Mouse (Mus musculus): ENCODE data around the gene Atp6v1a.
A peak's percentile ranks its signal among the peaks of the same experiment; 100 is the strongest.

The Atp6v1a gene

DNA sequence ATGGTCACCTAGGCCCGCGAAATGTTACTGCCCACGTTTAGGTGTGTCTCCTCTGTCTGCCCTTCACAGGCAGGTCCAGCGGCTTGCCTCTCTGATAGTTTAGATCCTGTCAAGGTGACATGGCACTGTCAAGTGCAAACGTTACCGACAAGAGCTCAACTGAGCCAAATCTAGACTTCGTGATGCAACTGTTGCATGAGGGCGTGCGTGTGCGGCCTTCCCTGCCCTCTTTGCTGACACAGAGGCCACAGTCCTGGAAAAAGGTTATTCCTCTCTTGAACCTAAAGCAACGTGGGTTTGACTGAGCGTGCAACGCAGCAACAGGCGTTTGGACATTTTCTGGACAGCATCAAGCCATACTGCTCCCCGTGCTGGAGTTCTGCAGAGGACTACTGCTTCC, 78.2 kb downstream of the Atp6v1a start:
- no peak for DNase-seq (ENCODE audit: low spot score in 2 of 2)

- no peak for DNase-seq (ENCODE audit: low spot score in 2 of 2)
Observed at GRCm38 (mm10) chr16:44060604-44061286, 78.8 kb downstream of the Atp6v1a start.

DNA sequence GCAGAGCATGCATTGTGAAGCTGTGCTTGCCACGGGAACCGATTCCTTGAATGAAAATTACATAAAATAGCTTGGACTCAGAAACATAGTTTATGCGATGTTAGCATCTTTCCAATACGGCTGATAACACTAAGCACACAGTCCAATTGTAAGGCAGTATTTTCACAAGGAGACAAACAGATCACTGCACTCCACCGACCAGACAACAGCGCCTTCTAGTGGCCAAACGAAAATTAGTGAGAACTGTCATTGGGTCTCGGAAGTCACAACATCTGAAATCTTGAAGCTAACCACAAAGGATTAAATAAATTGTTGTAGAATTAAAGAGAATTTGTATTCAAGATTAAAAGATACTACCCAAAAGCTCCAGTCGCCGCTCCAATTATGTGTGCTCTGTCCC, 80.8 kb downstream of the Atp6v1a start:
- peak; percentile 49 to 56 for DNase-seq (ENCODE audit: low spot score in 2 of 2)

- no peak for DNase-seq (ENCODE audit: low spot score in 2 of 2)
Observed at GRCm38 (mm10) chr16:44055766-44056165, 83.7 kb downstream of the Atp6v1a start.

DNA sequence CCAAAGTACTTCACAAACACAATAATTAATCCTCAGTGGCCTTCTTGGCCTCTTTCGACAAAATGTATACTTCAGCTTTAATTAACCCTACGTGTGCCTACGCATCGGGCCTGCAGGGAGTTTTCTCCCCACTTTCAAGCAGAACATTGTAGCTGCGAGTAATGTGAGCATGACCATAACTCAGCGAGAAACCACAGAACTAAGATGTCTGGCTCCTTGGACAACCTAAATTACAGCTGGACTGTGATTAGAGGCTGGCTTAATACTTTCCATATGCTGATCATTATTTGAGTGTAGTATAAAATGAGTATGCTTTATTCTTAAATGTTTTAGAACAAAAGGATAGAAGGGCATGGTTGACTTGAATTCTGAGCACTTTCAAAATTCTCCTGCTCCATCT, 86.2 kb downstream of the Atp6v1a start:
- no peak for DNase-seq (ENCODE audit: low spot score in 2 of 2)

DNA sequence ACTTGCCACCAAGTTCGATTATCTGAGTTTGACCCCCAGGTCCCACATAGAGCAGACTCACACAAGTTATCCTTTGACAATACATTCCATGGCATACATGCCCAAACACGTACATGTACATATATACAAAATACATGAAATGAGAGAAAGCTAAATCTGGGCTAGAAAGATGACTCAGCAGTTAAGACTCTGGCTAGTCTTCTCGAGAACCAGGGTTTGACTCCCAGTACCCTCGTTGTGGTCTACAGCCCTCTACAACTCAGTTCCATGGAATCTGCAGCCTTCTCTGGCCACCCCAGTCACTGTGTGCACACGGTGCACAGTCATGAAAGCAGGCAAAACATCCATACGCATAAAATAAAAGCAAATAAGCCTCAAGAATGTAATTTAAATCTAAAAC, 87.1 kb downstream of the Atp6v1a start:
- DNase-seq (ENCODE audit: low spot score in 2 of 2): no peak

DNA sequence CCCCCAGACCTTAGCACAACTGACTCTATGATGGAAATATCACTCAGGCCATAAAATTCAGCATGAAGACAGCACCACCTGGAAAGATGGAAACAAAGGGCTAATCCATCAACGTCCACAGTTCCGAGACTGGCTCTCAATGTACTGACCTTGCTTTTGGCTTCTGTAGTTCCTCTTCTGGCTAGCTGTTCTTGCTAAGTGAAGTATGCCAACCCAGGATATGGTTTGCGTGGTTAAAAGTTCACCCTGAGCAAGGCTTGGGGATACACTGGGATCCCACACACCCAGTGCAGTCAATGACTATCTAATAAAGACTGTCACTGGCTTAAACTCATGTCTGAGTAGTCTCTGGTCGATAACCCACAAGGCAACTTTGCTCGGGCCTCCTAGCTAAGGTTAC, 89.4 kb downstream of the Atp6v1a start:
- DNase-seq (ENCODE audit: low spot score in 2 of 2): no peak

DNA sequence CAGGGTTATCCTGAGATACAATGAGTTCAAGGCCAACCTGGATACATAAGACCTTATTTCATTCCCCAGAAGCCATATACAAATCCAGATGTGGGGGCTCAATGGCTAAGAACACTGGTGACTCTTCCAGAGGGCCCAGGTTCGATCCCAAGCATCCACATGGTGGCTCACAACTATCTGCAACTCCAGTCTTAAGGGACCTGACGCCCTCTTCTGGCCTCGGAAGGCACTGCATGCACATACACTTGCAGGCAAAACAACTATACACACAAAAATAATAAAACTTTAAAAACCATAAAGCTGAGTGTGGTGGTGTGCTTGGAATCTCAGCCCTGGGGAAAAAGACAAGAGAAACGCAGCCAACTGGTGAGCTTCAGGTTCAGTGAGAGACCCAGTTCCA, 100.4 kb downstream of the Atp6v1a start:
- DNase-seq (ENCODE audit: low spot score in 2 of 2): no peak

All from right cerebral cortex, postnatal 36 days (tissue).